Mouse (Mus musculus): ENCODE measurements around the gene Cd5. TPM values are rescaled to one million over a fixed set of nuclear protein-coding genes. Genes with fewer than 3 reads are reported as not detected.

The Cd5 gene
- polyA plus RNA-seq, 1 experiment from 2014 or later = 3.0 TPM

GRCm38 (mm10) chr19:10692361-10692760 lies 46.4 kb downstream of the Cd5 start:
- WGBS = 88% methylated on average over 4 of the region's 4 CpGs
- no peak overlapping the region for H3K4me3 ChIP-seq (ENCODE audit: low read length)
- H3K27me3 ChIP-seq (ENCODE audit: control insufficient read depth, insufficient read depth, low read length) = no peaks in the 10 kb centered on the region
- peaks cover 46% of the 10 kb centered on the region for H3K4me1 ChIP-seq (ENCODE audit: control insufficient read depth, insufficient read depth, low read length)
- ATAC-seq (replicated peaks; ENCODE audit: extremely low read depth, insufficient read depth, low FRiP score) = no peak
- H3K36me3 ChIP-seq (ENCODE audit: control insufficient read depth, insufficient read depth) = no peaks in the 10 kb centered on the region
- no peaks in the 10 kb centered on the region for H3K9me3 ChIP-seq (replicated peaks; ENCODE audit: control insufficient read depth, low read length)
- H3K4me2 ChIP-seq (ENCODE audit: low read depth, low read length) = no peak overlapping the region
- no peak overlapping the region for H3K9ac ChIP-seq (ENCODE audit: low read length)
- no peak overlapping the region for H3K27ac ChIP-seq (ENCODE audit: low read length)

GRCm38 (mm10) chr19:10691660-10692059 lies 47.1 kb downstream of the Cd5 start:
- 66% methylated on average over 3 of the region's 3 CpGs for WGBS
- Histone ChIP-seq H3K9ac (ENCODE audit: low read length) (peak overlapping the region; percentile 41; the same call in 1 of the 2 replicates), H3K4me3 (ENCODE audit: low read length) (no peak overlapping the region), H3K4me2 (ENCODE audit: low read depth, low read length) (no peak overlapping the region), H3K27ac (ENCODE audit: low read length) (no peak overlapping the region; the same call in 1 of the 2 replicates), H3K4me1 (ENCODE audit: control insufficient read depth, insufficient read depth, low read length) (peaks cover 40% of the 10 kb centered on the region), H3K27me3 (ENCODE audit: control insufficient read depth, insufficient read depth, low read length) (no peaks in the 10 kb centered on the region), H3K9me3 (replicated peaks; ENCODE audit: control insufficient read depth, low read length) (no peaks in the 10 kb centered on the region), H3K36me3 (ENCODE audit: control insufficient read depth, insufficient read depth) (no peaks in the 10 kb centered on the region)
- no peak for ATAC-seq (replicated peaks; ENCODE audit: extremely low read depth, insufficient read depth, low FRiP score)

- no peak for ATAC-seq (replicated peaks; ENCODE audit: extremely low read depth, insufficient read depth, low FRiP score)
- H3K4me3 ChIP-seq (ENCODE audit: low read length) = no peak overlapping the region
- no peaks in the 10 kb centered on the region for H3K36me3 ChIP-seq (ENCODE audit: control insufficient read depth, insufficient read depth)
- H3K9ac ChIP-seq (ENCODE audit: low read length) = no peak overlapping the region; the same call in 1 of the 2 replicates
- H3K27me3 ChIP-seq (ENCODE audit: control insufficient read depth, insufficient read depth, low read length) = no peaks in the 10 kb centered on the region
- no peak overlapping the region for H3K4me2 ChIP-seq (ENCODE audit: low read depth, low read length)
- peaks cover 38% of the 10 kb centered on the region for H3K4me1 ChIP-seq (ENCODE audit: control insufficient read depth, insufficient read depth, low read length)
- WGBS = 90% methylated on average over 4 of the region's 4 CpGs
- H3K9me3 ChIP-seq (replicated peaks; ENCODE audit: control insufficient read depth, low read length) = no peaks in the 10 kb centered on the region
- peak overlapping the region; percentile 95; the same call in 1 of the 2 replicates for H3K27ac ChIP-seq (ENCODE audit: low read length)
Measured at GRCm38 (mm10) chr19:10691121-10691520, 47.7 kb downstream of the Cd5 start.

GRCm38 (mm10) chr19:10690336-10690735 lies 48.5 kb downstream of the Cd5 start:
- peaks cover 31% of the 10 kb centered on the region for H3K4me1 ChIP-seq (ENCODE audit: control insufficient read depth, insufficient read depth, low read length)
- peak overlapping the region; percentile 85 for H3K4me2 ChIP-seq (ENCODE audit: low read depth, low read length)
- peak overlapping the region; percentile 87 for H3K9ac ChIP-seq (ENCODE audit: low read length)
- WGBS = 34% methylated on average over 3 of the region's 3 CpGs
- no peaks in the 10 kb centered on the region for H3K27me3 ChIP-seq (ENCODE audit: control insufficient read depth, insufficient read depth, low read length)
- peak overlapping the region; percentile 78 for H3K4me3 ChIP-seq (ENCODE audit: low read length)
- H3K36me3 ChIP-seq (ENCODE audit: control insufficient read depth, insufficient read depth) = no peaks in the 10 kb centered on the region
- H3K27ac ChIP-seq (ENCODE audit: low read length) = peak overlapping the region; percentile 95
- no peak for ATAC-seq (replicated peaks; ENCODE audit: extremely low read depth, insufficient read depth, low FRiP score)
- no peaks in the 10 kb centered on the region for H3K9me3 ChIP-seq (replicated peaks; ENCODE audit: control insufficient read depth, low read length)

GRCm38 (mm10) chr19:10689470-10690166 lies 49.2 kb downstream of the Cd5 start:
- Histone ChIP-seq H3K9ac (ENCODE audit: low read length) (peak overlapping the region; percentile 87), H3K36me3 (ENCODE audit: control insufficient read depth, insufficient read depth) (no peaks in the 10 kb centered on the region), H3K4me3 (ENCODE audit: low read length) (peak overlapping the region; percentile 78), H3K4me1 (ENCODE audit: control insufficient read depth, insufficient read depth, low read length) (peaks cover 28% of the 10 kb centered on the region), H3K4me2 (ENCODE audit: low read depth, low read length) (peak overlapping the region; percentile 85), H3K9me3 (replicated peaks; ENCODE audit: control insufficient read depth, low read length) (no peaks in the 10 kb centered on the region), H3K27me3 (ENCODE audit: control insufficient read depth, insufficient read depth, low read length) (no peaks in the 10 kb centered on the region), H3K27ac (ENCODE audit: low read length) (peak overlapping the region; percentile 95)
- 39% methylated on average over 5 of the region's 5 CpGs for WGBS
- ATAC-seq (replicated peaks; ENCODE audit: extremely low read depth, insufficient read depth, low FRiP score) = no peak

- peak within 1 kb of the TSS; percentile 87 for H3K9ac ChIP-seq (ENCODE audit: low read length)
- no peaks in the 10 kb centered on the region for H3K9me3 ChIP-seq (replicated peaks; ENCODE audit: control insufficient read depth, low read length)
- peak within 1 kb of the TSS; percentile 78 for H3K4me3 ChIP-seq (ENCODE audit: low read length)
- H3K36me3 ChIP-seq (ENCODE audit: control insufficient read depth, insufficient read depth) = no peaks in the 10 kb centered on the region
- peak within 1 kb of the TSS; percentile 95 for H3K27ac ChIP-seq (ENCODE audit: low read length)
- peak; percentile 89 for ATAC-seq (replicated peaks; ENCODE audit: extremely low read depth, insufficient read depth, low FRiP score)
- H3K4me2 ChIP-seq (ENCODE audit: low read depth, low read length) = peak within 1 kb of the TSS; percentile 85
- WGBS = under 1% methylated on average over 73 of the region's 74 CpGs
- no peaks in the 10 kb centered on the region for H3K27me3 ChIP-seq (ENCODE audit: control insufficient read depth, insufficient read depth, low read length)
- peaks cover 28% of the 10 kb centered on the region for H3K4me1 ChIP-seq (ENCODE audit: control insufficient read depth, insufficient read depth, low read length)
Measured at GRCm38 (mm10) chr19:10688537-10689352, 50.1 kb downstream of the Cd5 start, which contains the start of gene Vps37c. Vps37c (plus strand) TSS chr19:10688735.

GRCm38 (mm10) chr19:10685727-10686126 lies 53.1 kb downstream of the Cd5 start:
- Histone ChIP-seq H3K4me3 (ENCODE audit: low read length) (no peak overlapping the region), H3K9me3 (replicated peaks; ENCODE audit: control insufficient read depth, low read length) (no peaks in the 10 kb centered on the region), H3K27ac (ENCODE audit: low read length) (no peak overlapping the region), H3K36me3 (ENCODE audit: control insufficient read depth, insufficient read depth) (no peaks in the 10 kb centered on the region), H3K9ac (ENCODE audit: low read length) (no peak overlapping the region), H3K27me3 (ENCODE audit: control insufficient read depth, insufficient read depth, low read length) (no peaks in the 10 kb centered on the region), H3K4me1 (ENCODE audit: control insufficient read depth, insufficient read depth, low read length) (peaks cover 23% of the 10 kb centered on the region), H3K4me2 (ENCODE audit: low read depth, low read length) (no peak overlapping the region)
- WGBS = 63% methylated on average over 2 of the region's 2 CpGs
- ATAC-seq (replicated peaks; ENCODE audit: extremely low read depth, insufficient read depth, low FRiP score) = no peak

GRCm38 (mm10) chr19:10685081-10685480 lies 53.7 kb downstream of the Cd5 start:
- ATAC-seq (replicated peaks; ENCODE audit: extremely low read depth, insufficient read depth, low FRiP score) = no peak
- Histone ChIP-seq H3K9ac (ENCODE audit: low read length) (no peak overlapping the region), H3K9me3 (replicated peaks; ENCODE audit: control insufficient read depth, low read length) (no peaks in the 10 kb centered on the region), H3K36me3 (ENCODE audit: control insufficient read depth, insufficient read depth) (no peaks in the 10 kb centered on the region), H3K4me1 (ENCODE audit: control insufficient read depth, insufficient read depth, low read length) (peaks cover 17% of the 10 kb centered on the region), H3K4me2 (ENCODE audit: low read depth, low read length) (no peak overlapping the region), H3K27ac (ENCODE audit: low read length) (no peak overlapping the region), H3K4me3 (ENCODE audit: low read length) (no peak overlapping the region), H3K27me3 (ENCODE audit: control insufficient read depth, insufficient read depth, low read length) (no peaks in the 10 kb centered on the region)
- 82% methylated on average over 9 of the region's 9 CpGs for WGBS

GRCm38 (mm10) chr19:10681571-10681970 lies 57.2 kb downstream of the Cd5 start:
- no peak overlapping the region for H3K4me3 ChIP-seq (ENCODE audit: low read length)
- H3K9me3 ChIP-seq (replicated peaks; ENCODE audit: control insufficient read depth, low read length) = no peaks in the 10 kb centered on the region
- H3K9ac ChIP-seq (ENCODE audit: low read length) = no peak overlapping the region
- H3K4me2 ChIP-seq (ENCODE audit: low read depth, low read length) = no peak overlapping the region
- no peak for ATAC-seq (replicated peaks; ENCODE audit: extremely low read depth, insufficient read depth, low FRiP score)
- 55% methylated on average over 4 of the region's 4 CpGs for WGBS
- no peak overlapping the region for H3K27ac ChIP-seq (ENCODE audit: low read length)
- H3K36me3 ChIP-seq (ENCODE audit: control insufficient read depth, insufficient read depth) = no peaks in the 10 kb centered on the region
- H3K27me3 ChIP-seq (ENCODE audit: control insufficient read depth, insufficient read depth, low read length) = no peaks in the 10 kb centered on the region
- peaks cover 6% of the 10 kb centered on the region; the same call in 1 of the 2 replicates for H3K4me1 ChIP-seq (ENCODE audit: control insufficient read depth, insufficient read depth, low read length)
